Mouse (Mus musculus) midbrain, embryonic 10.5 days (tissue): ENCODE measurements at regions not wholly inside any gene's neighbourhood (a gene's known extent, or its start where the extent isn't known, plus 50 kb on each side); places are given as distances from the start of the nearest gene placed in this dataset.

Source experiments
- DNase-seq: peaks from one replicate; pipeline ENCODE4 v3.0.0-alpha.2; 2017; ENCODE audit warnings: low spot score
- H3K27ac ChIP-seq: fragments of 300-500 bp; sonication (generic); replicated peaks from 2 replicates; pipeline ENCODE4 v1.5.1; 2016; ENCODE audit warnings: mild to moderate bottlenecking
- H3K27me3 ChIP-seq: fragments of 300-500 bp; sonication (generic); 2 replicates; pipeline ENCODE4 v1.6.1; 2016; ENCODE audit warnings: low read depth, mild to moderate bottlenecking; ENCODE audit not compliant: poor library complexity, severe bottlenecking
- H3K36me3 ChIP-seq: fragments of 300-500 bp; sonication (generic); 2 replicates; pipeline ENCODE4 v1.6.1; 2016; ENCODE audit warnings: mild to moderate bottlenecking, moderate library complexity
- H3K4me1 ChIP-seq: fragments of 300-500 bp; sonication (generic); 2 replicates; pipeline ENCODE4 v1.6.1; 2016
- H3K4me3 ChIP-seq: fragments of 300-500 bp; sonication (generic); 2 replicates; pipeline ENCODE4 v1.5.1; 2016; ENCODE audit warnings: mild to moderate bottlenecking, moderate library complexity
- H3K9me3 ChIP-seq: fragments of 300-500 bp; sonication (generic); replicated peaks from 2 replicates; pipeline ENCODE4 v1.6.1; 2016; ENCODE audit warnings: mild to moderate bottlenecking
- WGBS: fragments of 180-500 bp; shearing (Covaris S2); methylation state at CpG from one replicate; pipeline ENCODE4 v1.1.7; 2016; 5-methylcytosine and 5-hydroxymethylcytosine counted together

- Histone ChIP-seq H3K9me3 (no peaks in the 10 kb centered on the region), H3K27ac (no peak overlapping the region), H3K36me3 (no peaks in the 10 kb centered on the region), H3K4me1 (no peaks in the 10 kb centered on the region; the same call in 1 of the 2 replicates), H3K4me3 (no peak overlapping the region), H3K27me3 (no peaks in the 10 kb centered on the region)
- WGBS, result 69% methylated on average over 4 of the region's 4 CpGs
- DNase-seq, result no peak
These were observed 362.8 kb upstream of the Pcsk5 start for GRCm38 (mm10) chr19:18200105-18200782.

GRCm38 (mm10) chr19:18189102-18189742 is 351.8 kb upstream of the Pcsk5 start:
- Histone ChIP-seq H3K4me1 (no peaks in the 10 kb centered on the region; the same call in 1 of the 2 replicates), H3K27ac (no peak overlapping the region), H3K9me3 (no peaks in the 10 kb centered on the region), H3K27me3 (no peaks in the 10 kb centered on the region), H3K36me3 (no peaks in the 10 kb centered on the region), H3K4me3 (no peak overlapping the region)
- DNase-seq, result no peak
- 68% methylated on average over 4 of the region's 4 CpGs for WGBS

GRCm38 (mm10) chr19:18188122-18188866 is 350.9 kb upstream of the Pcsk5 start:
- Histone ChIP-seq H3K27ac (no peak overlapping the region), H3K36me3 (no peaks in the 10 kb centered on the region), H3K9me3 (no peaks in the 10 kb centered on the region), H3K4me1 (no peaks in the 10 kb centered on the region; the same call in 1 of the 2 replicates), H3K4me3 (no peak overlapping the region), H3K27me3 (no peaks in the 10 kb centered on the region)
- no peak for DNase-seq
- 68% methylated on average over 9 of the region's 9 CpGs for WGBS

- H3K27ac ChIP-seq, result no peak overlapping the region
- 83% methylated on average over 1 of the region's 1 CpGs for WGBS
These were observed 348.5 kb upstream of the Pcsk5 start for GRCm38 (mm10) chr19:18185767-18186554.

DNA sequence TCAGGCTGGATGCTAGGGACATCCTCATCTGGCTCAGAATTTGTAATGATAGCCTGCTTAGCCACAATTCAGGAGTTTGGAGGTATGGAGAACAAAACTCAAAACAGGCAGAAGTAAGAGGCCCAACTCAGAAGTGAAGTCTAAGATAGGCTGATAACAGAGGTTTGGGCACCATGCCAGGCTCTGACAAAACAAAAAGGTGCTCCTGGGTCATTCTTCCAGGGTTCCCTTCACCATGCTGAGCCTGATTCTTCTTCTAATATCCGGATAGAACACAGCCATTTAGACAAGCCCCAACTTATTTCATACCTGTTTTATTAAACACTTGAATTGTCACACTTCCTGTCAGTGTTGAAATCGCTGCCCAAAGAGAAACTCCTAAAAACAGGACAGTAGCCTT is 347.8 kb upstream of the Pcsk5 start:
- Histone ChIP-seq H3K27me3 (no peaks in the 10 kb centered on the region), H3K4me1 (no peaks in the 10 kb centered on the region; the same call in 1 of the 2 replicates), H3K9me3 (no peaks in the 10 kb centered on the region), H3K36me3 (no peaks in the 10 kb centered on the region), H3K27ac (no peak overlapping the region), H3K4me3 (no peak overlapping the region)
- WGBS, result 83% methylated on average over 2 of the region's 2 CpGs
- no peak for DNase-seq

More at GRCm38 (mm10) chr19:18185767-18186554, 348.5 kb upstream of the Pcsk5 start:
- no peaks in the 10 kb centered on the region for H3K27me3 ChIP-seq
- no peak for DNase-seq
- no peak overlapping the region for H3K4me3 ChIP-seq
- H3K4me1 ChIP-seq, result no peaks in the 10 kb centered on the region; the same call in 1 of the 2 replicates
- H3K9me3 ChIP-seq, result no peaks in the 10 kb centered on the region
- no peaks in the 10 kb centered on the region for H3K36me3 ChIP-seq

DNA sequence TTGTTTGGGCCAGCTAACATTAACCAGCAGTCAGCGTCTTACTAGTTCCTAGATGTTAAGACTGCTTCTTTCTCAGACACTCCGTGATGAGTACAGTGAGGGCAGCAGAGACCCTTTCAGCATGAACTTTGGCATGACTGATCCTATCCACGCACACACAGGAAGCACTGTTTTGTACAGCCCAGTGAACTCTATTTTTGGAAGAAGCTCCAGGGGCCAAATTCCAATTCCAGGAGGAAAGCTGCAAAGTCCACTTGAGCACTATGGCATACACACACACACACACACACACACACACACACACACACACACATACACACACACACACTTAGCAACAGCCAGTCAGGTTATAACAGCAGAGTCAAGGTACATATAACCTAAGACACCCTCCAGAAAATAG is 338.8 kb upstream of the Pcsk5 start:
- DNase-seq, result no peak
- 85% methylated on average over 3 of the region's 3 CpGs for WGBS
- no peaks in the 10 kb centered on the region for H3K4me1 ChIP-seq
- H3K27ac ChIP-seq, result no peak overlapping the region
- H3K27me3 ChIP-seq, result no peaks in the 10 kb centered on the region
- H3K36me3 ChIP-seq, result no peaks in the 10 kb centered on the region
- no peaks in the 10 kb centered on the region for H3K9me3 ChIP-seq
- H3K4me3 ChIP-seq, result no peak overlapping the region

DNA sequence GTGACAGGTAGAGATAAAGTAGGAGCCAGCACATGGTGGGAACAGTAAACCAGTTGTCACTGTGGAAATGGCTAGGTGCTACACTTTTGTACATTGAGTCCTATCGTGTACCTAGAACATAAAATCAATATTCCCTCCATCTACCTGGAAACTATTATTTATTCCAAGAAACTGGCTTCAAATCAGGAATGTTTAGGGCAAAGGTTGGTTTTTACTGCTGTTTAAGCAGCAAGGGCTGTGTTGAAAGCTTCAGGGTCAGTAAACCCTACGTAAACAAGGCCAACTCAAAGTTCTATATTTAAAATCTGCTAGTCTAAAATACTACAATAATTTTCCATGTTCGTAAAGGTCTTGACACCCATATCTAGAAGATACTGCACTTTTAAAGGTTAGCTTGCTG is 309.1 kb upstream of the Pcsk5 start:
- H3K36me3 ChIP-seq, result no peaks in the 10 kb centered on the region
- 0 out of 2 replicates have a peak, but pooled peaks cover under 1% of the 10 kb centered on the region for H3K4me1 ChIP-seq
- H3K4me3 ChIP-seq, result no peak overlapping the region
- no peaks in the 10 kb centered on the region for H3K27me3 ChIP-seq
- no peaks in the 10 kb centered on the region for H3K9me3 ChIP-seq
- no peak overlapping the region for H3K27ac ChIP-seq
- WGBS, result 92% methylated on average over 3 of the region's 3 CpGs
- no peak for DNase-seq

GRCm38 (mm10) chr19:18130936-18131335 is 293.5 kb upstream of the Pcsk5 start:
- H3K27me3 ChIP-seq, result no peaks in the 10 kb centered on the region
- no peak overlapping the region for H3K27ac ChIP-seq
- H3K4me1 ChIP-seq, result no peaks in the 10 kb centered on the region
- 91% methylated on average over 3 of the region's 3 CpGs for WGBS
- no peak for DNase-seq
- no peak overlapping the region for H3K4me3 ChIP-seq
- H3K9me3 ChIP-seq, result no peaks in the 10 kb centered on the region
- no peaks in the 10 kb centered on the region for H3K36me3 ChIP-seq

DNA sequence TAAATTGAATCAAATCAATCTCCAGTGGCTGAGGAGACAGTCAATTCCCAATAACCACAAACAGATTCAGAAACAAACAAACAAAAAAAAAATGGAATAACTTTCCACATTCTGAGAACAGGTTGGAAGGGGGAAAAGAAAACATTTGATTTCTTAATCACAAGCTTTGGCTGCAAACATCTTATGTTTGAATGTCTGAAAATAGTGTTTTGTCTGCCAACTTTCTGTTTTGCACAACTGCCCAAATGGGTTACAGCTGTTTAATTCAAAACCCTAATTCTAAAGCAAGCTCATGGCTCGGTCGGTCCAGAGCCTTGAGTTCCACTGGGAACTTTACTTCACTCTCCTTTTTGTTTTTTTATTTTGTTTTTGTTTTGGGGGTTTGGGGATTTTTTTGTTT is 291.4 kb upstream of the Pcsk5 start:
- 92% methylated on average over 2 of the region's 2 CpGs for WGBS
- H3K36me3 ChIP-seq, result no peaks in the 10 kb centered on the region
- DNase-seq, result no peak
- H3K9me3 ChIP-seq, result no peaks in the 10 kb centered on the region
- H3K27me3 ChIP-seq, result no peaks in the 10 kb centered on the region
- H3K4me3 ChIP-seq, result no peak overlapping the region
- no peak overlapping the region for H3K27ac ChIP-seq
- H3K4me1 ChIP-seq, result no peaks in the 10 kb centered on the region

GRCm38 (mm10) chr19:18106236-18106635 is 268.8 kb upstream of the Pcsk5 start:
- Histone ChIP-seq H3K9me3 (no peaks in the 10 kb centered on the region), H3K4me3 (no peak overlapping the region), H3K27me3 (no peaks in the 10 kb centered on the region), H3K27ac (no peak overlapping the region), H3K4me1 (peaks cover 18% of the 10 kb centered on the region), H3K36me3 (no peaks in the 10 kb centered on the region)
- 89% methylated on average over 6 of the region's 6 CpGs for WGBS
- no peak for DNase-seq

DNA sequence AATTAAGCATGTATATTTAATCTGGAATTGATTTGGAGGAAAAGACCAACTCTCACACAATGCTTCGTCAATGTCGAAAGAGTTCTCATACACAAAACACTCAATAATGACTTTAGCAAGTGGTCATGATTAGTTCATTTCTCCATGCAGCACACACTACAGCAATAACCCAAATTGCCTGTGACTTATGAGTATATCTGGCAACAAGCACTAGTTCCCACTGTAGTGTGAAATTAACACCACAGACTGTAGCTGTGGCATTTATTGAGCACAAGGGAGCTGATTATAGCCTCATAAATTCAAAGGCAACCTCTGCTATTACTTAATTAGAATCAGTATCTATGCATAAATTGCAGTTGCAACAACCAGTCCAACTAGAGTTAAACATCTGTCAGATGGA is 267.2 kb upstream of the Pcsk5 start:
- Histone ChIP-seq H3K4me1 (peaks cover 19% of the 10 kb centered on the region), H3K36me3 (no peaks in the 10 kb centered on the region), H3K27ac (no peak overlapping the region), H3K9me3 (no peaks in the 10 kb centered on the region), H3K4me3 (no peak overlapping the region), H3K27me3 (no peaks in the 10 kb centered on the region)
- no peak for DNase-seq
- WGBS, result 96% methylated on average over 2 of the region's 2 CpGs
